Mouse (Mus musculus): ENCODE results near the gene Nav2.

Nav2 gene

DNA sequence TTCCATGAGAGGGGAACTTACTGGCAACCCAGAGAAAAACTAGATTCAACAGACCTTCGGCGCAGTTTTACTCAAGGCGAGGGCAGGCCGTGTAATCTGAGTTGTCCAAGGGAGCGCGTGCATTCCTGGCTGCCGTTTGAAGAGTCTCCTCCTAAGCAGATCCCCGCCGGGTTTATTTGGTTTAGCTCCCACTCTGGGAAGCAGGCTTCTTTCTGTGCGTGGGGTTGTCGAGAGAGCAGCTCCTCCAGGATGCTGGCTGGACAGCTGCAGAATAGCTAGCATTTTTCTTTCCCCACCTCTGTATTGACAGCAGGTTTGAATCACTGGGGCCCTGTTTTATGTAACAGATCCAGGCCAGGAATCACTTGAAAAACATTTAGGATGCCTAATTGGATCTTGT lies 529.4 kb downstream of the Nav2 start:
- in situ Hi-C loops (cut with MboI; ENCODE audit: low pct_unique_long_range_greater_than_20kb in 1 of 2, low sequenced_read_pairs in 2 of 2, unreplicated experiment in 1 of 2) = loop anchor here in 1 of 2 experiments (25.0 kb wide), 1 partner anchor 301 kb away; no protein-coding TSS in a partner anchor

DNA sequence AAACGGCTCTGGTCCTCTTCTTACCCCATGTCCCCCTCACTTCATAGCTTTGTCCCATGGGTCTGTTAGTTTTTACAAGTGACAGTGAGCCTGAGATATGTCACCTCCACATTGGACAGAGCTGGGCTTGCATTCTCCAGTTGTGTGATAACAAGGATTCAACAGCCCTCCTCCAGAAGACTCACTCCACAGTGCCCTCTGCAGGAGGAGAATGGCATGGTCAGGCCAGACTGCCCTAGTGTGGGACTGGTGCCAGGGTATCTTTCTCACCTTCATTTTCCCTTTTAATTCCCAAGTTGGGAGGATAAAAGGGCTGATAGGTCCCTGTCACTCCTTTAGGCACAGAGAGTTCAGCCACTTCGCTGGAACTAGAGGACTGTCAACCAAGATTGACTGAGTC lies 530.6 kb downstream of the Nav2 start:
- in situ Hi-C loops (cut with MboI; ENCODE audit: low pct_unique_long_range_greater_than_20kb in 1 of 2, low sequenced_read_pairs in 2 of 2, unreplicated experiment in 1 of 2) = loop anchor here in 1 of 2 experiments (25.0 kb wide), 1 partner anchor 302 kb away; no protein-coding TSS in a partner anchor

GRCm38 (mm10) chr7:49440333-49440969 lies 531.9 kb downstream of the Nav2 start:
- in situ Hi-C loops (cut with MboI; ENCODE audit: low pct_unique_long_range_greater_than_20kb in 1 of 2, low sequenced_read_pairs in 2 of 2, unreplicated experiment in 1 of 2) = loop anchor here in 1 of 2 experiments (25.0 kb wide), 1 partner anchor 303 kb away; no protein-coding TSS in a partner anchor

DNA sequence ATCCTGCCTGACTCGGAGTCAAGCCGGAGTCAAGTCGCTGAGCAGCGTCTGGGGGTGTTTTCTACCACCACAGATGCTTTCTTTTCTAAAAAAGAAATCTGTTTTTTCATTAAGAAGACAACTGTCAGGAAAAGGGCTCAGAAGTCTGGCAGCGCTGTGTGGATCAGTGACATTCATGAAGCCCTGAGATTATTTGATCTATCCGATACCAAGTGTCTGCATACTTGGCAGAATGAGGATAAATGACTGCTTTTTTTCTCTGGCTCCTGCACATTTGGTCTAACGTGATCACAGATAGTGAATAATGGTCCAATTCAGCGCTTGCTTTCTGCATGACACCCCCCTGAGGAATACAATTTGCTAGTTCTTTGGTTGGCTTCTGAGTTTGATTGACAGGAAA lies 533.7 kb downstream of the Nav2 start:
- in situ Hi-C loops (cut with MboI; ENCODE audit: low pct_unique_long_range_greater_than_20kb in 1 of 2, low sequenced_read_pairs in 2 of 2, unreplicated experiment in 1 of 2) = loop anchor here in 1 of 2 experiments (25.0 kb wide), 1 partner anchor 305 kb away; no protein-coding TSS in a partner anchor

- in situ Hi-C loops (cut with MboI; ENCODE audit: low pct_unique_long_range_greater_than_20kb in 1 of 2, low sequenced_read_pairs in 2 of 2, unreplicated experiment in 1 of 2) = loop anchor here in 1 of 2 experiments (25.0 kb wide), 1 partner anchor 311 kb away; no protein-coding TSS in a partner anchor
Observed at GRCm38 (mm10) chr7:49448580-49448979, 540.1 kb downstream of the Nav2 start.

DNA sequence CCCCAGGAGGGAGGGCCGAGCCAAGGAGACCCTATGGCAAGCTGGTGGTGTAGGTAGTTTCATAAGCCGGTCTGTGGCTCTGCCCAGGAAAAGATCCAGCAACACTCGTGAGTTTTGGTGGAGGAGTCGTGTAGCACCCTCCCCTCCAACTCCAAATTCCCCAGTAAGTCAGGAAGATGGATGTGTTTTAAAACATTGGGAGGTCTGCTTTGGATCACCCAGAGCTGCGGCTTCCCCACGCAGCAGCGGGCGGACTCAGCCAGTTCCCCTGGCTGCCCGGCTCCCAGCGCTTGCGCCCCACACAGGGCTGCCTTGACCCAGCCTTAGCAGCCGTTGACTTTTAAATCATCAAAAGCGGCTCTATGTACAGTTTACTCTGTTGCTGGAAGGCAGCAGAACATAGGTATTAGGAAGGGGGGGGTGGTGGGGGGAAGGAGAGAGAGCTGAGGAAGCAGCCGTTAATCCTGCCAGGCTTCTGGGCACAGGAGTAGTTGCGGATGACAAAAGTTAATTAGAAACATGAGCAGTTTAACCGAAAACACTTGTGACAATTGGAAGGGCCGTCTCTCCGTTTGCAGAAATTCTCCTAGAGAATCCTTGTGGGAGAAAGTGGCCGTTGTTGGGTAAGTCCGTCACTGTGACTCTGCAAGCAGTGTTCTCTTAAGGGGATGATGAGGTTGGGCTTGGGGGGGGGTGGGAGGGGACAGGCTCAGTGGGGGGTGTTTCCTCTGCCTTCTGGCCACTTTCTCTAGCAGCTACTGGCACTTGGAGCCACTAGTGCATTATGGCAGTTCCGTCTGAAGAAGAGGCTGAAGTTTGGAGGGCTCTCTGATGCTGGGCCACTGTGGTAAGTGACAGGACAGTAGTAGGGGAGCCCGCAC lies 542.0 kb downstream of the Nav2 start:
- in situ Hi-C loops (cut with MboI; ENCODE audit: low pct_unique_long_range_greater_than_20kb in 1 of 2, low sequenced_read_pairs in 2 of 2, unreplicated experiment in 1 of 2) = no loop called here

DNA sequence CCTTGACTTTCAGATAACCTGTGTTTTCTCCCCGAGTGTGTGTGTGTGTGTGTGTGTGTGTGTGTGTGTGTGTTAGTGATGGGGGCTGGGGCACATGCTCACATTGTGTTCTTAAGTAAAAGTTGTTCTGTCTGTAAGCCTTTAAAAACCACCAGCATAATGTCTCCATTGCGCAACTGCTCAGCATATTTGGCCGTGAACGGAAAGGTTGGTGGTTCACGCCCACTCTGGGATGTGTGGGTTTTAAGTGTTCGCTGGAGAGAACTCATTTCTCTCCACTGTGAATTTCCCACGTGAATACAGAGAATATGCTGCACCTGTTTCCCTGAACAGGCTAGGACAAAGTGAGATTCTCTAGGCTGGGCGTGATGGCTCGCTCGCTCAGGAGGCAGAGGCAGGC lies 542.7 kb downstream of the Nav2 start:
- in situ Hi-C loops (cut with MboI; ENCODE audit: low pct_unique_long_range_greater_than_20kb in 1 of 2, low sequenced_read_pairs in 2 of 2, unreplicated experiment in 1 of 2) = no loop called here

DNA sequence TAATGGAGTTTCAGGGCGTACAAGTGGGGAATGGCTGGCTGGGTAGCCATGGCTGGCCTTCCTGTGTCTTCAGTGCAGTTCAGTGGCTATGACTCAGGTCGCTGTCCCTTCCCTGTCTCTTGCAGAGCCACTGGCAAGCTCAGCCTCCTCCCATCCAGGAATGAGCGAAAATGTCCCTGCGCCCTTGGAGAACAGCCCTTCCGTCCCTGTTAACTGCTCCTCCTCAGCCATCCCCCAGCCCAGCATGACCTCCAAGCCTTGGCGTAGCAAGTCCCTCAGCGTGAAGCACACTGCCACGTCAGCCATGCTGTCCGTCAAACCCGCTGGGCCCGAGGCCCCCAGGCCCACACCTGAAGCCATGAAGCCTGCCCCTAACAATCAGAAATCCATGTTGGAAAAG lies 543.8 kb downstream of the Nav2 start:
- in situ Hi-C loops (cut with MboI; ENCODE audit: low pct_unique_long_range_greater_than_20kb in 1 of 2, low sequenced_read_pairs in 2 of 2, unreplicated experiment in 1 of 2) = no loop called here

GRCm38 (mm10) chr7:49454601-49455000 lies 546.1 kb downstream of the Nav2 start:
- in situ Hi-C loops (cut with MboI; ENCODE audit: low pct_unique_long_range_greater_than_20kb in 1 of 2, low sequenced_read_pairs in 2 of 2, unreplicated experiment in 1 of 2) = no loop called here

DNA sequence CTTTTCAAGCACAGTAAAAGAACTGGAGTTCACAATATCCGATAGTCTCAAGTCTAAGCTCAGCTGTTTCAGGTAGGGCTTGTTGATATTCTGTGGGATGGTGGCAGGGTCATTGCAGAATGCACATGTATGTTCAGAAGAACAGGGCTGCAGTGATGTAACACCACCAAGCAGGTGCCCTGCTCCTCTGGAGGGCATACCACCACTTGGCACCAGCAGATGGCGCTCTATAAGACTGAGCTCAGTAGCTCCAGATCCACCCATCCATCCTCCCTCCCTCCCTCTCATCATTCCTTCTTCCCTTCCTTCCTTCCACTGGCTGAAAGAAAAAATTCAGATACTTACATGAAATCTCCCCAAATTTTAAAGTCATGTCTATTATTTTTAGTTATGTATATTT lies 547.6 kb downstream of the Nav2 start:
- in situ Hi-C loops (cut with MboI; ENCODE audit: low pct_unique_long_range_greater_than_20kb in 1 of 2, low sequenced_read_pairs in 2 of 2, unreplicated experiment in 1 of 2) = no loop called here

GRCm38 (mm10) chr7:49457398-49457797 lies 548.9 kb downstream of the Nav2 start:
- in situ Hi-C loops (cut with MboI; ENCODE audit: low pct_unique_long_range_greater_than_20kb in 1 of 2, low sequenced_read_pairs in 2 of 2, unreplicated experiment in 1 of 2) = no loop called here

DNA sequence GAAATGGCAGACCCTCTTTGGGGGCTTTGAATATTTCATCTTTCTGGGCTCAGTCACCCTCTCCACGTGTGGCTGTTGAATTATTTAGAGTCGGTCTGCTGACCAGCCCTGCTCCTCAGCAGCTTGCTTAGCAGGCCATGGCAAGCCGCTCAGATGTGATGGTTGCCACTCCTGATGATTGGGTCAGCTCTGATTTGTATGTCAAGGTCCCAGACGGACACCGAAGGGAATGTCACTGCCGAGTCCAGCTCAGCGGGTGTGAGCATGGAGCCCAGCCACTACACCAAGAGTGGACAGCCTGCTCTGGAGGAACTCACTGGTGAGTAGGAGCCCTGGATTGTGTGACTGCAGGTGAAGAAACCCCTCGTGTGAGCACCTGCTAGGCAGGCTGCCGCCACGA lies 549.4 kb downstream of the Nav2 start:
- in situ Hi-C loops (cut with MboI; ENCODE audit: low pct_unique_long_range_greater_than_20kb in 1 of 2, low sequenced_read_pairs in 2 of 2, unreplicated experiment in 1 of 2) = no loop called here

DNA sequence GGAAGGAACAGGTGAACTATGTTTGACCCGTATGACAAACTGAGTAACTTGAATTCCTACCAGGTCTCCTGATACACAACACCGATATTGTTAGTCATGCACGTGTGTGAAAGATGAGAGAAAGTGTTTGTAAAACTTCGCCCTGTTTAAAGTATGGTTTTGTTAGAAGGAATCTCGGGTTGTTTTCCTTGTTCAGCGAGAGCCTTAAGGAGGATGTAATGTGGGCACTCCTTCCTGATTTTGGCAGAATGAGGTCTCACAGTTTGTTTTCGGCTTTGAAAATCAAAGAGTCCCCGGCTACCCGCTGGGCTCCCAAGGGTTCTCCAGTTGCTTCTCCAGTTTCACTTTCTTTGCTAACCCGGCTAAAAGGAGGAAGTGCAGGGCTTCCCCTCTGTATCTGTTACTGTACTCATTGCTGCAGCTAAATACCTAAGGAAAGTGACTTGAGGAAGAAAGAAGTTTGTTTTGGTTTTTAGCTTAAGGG lies 553.9 kb downstream of the Nav2 start:
- in situ Hi-C loops (cut with MboI; ENCODE audit: low pct_unique_long_range_greater_than_20kb in 1 of 2, low sequenced_read_pairs in 2 of 2, unreplicated experiment in 1 of 2) = no loop called here

DNA sequence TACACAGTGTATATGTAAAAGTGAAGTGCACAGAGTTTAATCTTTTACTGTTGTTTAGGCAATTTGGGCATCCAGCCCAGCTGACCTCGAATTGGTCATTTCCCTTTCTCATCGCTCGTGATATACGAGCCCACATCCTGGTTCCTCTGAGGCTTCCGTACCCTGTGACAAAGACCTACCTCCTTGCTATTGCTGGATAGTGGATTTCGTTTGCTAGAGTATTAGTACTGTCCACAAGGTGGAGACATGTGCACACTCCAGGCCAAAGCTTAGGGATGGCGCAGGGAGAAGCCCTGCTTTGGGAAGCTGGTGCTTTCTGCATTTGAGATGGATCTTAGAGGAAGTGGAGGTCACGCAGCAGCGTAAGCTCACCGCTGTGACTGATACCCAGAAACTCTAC lies 559.3 kb downstream of the Nav2 start:
- in situ Hi-C loops (cut with MboI; ENCODE audit: low pct_unique_long_range_greater_than_20kb in 1 of 2, low sequenced_read_pairs in 2 of 2, unreplicated experiment in 1 of 2) = no loop called here

GRCm38 (mm10) chr7:49468492-49469205 lies 560.1 kb downstream of the Nav2 start:
- in situ Hi-C loops (cut with MboI; ENCODE audit: low pct_unique_long_range_greater_than_20kb in 1 of 2, low sequenced_read_pairs in 2 of 2, unreplicated experiment in 1 of 2) = no loop called here

- in situ Hi-C loops (cut with MboI; ENCODE audit: low pct_unique_long_range_greater_than_20kb in 1 of 2, low sequenced_read_pairs in 2 of 2, unreplicated experiment in 1 of 2) = no loop called here
Observed at GRCm38 (mm10) chr7:49471278-49471677, 562.8 kb downstream of the Nav2 start.

GRCm38 (mm10) chr7:49475282-49475681 lies 566.8 kb downstream of the Nav2 start:
- in situ Hi-C loops (cut with MboI; ENCODE audit: low pct_unique_long_range_greater_than_20kb in 1 of 2, low sequenced_read_pairs in 2 of 2, unreplicated experiment in 1 of 2) = no loop called here

GRCm38 (mm10) chr7:49476163-49476562 lies 567.6 kb downstream of the Nav2 start:
- in situ Hi-C loops (cut with MboI; ENCODE audit: low pct_unique_long_range_greater_than_20kb in 1 of 2, low sequenced_read_pairs in 2 of 2, unreplicated experiment in 1 of 2) = no loop called here

- in situ Hi-C loops (cut with MboI; ENCODE audit: low pct_unique_long_range_greater_than_20kb in 1 of 2, low sequenced_read_pairs in 2 of 2, unreplicated experiment in 1 of 2) = no loop called here
Observed at GRCm38 (mm10) chr7:49476666-49477065, 568.1 kb downstream of the Nav2 start.

Data from mouse embryonic stem cell (cell line).